Mouse (Mus musculus) frontal cortex, adult (tissue): Measurements from ENCODE around the gene Nup210.

Source experiments
- ATAC-seq: cut with Nextera tagmentation; 2 replicates; pipeline ENCODE4 v1.9.2; 2017; ENCODE audit warnings: mild to moderate bottlenecking, moderate library complexity, mixed read lengths; ENCODE audit not compliant: low TSS enrichment

Nup210 gene

DNA sequence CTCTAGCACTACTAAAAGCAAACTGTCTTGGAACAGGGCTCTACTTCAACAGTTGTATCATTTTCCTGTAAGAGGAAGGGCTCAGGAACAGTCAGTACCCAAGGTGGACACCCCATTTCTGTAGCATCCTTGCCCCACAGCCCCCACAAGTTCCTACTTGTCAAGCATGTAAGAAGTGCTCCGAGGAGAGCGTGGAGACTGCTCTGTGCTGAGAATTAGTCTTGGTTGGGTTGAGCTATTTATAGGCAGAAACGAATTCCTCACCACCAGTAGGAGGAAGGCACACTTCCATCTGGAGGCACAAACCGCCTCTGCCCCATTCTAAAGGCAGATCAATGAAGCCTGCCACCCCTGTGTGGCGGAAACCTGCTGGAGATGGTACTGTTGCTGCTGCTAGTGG, 75.3 kb downstream of the Nup210 start:
- peak; percentile 90 for ATAC-seq

DNA sequence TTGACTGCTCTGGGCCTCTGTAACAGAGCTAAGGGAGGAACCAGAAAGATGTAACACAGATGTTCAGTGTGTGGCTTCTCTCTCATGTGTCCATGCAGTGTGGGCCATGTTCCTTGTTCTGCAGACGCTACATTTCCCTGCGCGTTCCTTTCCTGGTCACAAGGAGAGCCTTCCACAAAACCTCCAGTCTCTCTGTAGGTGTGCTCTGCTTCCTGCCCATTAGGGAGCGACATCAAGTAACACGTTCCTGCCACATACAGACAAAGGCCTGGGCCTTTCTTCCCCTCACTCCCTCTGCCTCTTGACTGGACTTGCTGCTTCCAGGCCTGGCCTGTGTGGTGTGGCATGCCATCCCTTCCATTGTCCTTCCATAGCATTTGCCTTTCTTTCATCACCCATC, 88.4 kb downstream of the Nup210 start:
- ATAC-seq, result no peak

DNA sequence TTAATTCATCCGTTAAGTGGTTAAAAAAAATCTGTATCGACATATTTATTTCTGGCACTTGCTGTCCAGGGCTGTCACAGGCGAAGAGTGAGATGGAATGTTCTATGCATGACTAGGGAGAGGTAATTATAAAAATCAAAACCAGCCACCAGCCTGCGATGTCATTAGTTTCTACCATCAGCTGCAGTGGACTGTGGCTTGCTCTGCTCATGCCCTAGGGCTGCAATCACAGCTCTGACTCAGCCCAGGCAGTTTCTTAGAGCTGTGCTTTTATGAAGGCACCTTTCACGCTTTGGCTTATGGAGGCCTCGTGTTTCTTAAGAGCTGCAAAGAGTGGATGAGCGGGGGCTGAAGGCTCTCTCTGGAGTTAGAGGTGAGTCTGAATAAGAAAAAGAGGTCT, 95.8 kb downstream of the Nup210 start:
- ATAC-seq, result no peak

DNA sequence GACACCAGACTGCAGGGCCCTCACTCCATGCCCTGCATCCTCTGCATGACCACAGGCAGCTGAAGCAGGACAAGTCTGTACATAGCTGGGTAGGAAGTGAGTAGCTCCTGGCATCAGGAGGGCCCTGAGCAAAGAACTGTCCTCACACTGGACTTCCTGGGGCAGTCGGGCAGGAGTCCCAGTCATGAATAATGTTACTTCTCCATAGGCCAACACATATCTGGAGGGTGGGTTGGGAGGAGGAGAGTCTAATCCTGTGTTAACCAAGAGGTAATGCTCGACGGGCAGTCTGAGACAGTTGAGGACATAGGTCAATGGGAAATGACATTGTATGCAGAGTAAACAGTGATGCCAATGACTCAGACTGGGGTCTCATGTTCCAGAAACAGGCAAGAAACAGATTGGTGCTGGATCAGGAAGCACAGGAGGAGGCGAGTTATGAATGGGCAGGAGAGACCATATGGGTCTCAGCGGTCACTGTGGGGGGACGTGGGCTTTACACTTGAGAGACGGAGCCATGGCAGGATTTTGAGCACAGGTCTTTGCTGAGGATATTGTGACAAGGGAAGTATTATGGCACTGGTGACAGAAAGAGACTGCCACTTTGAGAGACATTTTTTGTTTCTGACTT, 99.9 kb downstream of the Nup210 start:
- ATAC-seq, result no peak

DNA sequence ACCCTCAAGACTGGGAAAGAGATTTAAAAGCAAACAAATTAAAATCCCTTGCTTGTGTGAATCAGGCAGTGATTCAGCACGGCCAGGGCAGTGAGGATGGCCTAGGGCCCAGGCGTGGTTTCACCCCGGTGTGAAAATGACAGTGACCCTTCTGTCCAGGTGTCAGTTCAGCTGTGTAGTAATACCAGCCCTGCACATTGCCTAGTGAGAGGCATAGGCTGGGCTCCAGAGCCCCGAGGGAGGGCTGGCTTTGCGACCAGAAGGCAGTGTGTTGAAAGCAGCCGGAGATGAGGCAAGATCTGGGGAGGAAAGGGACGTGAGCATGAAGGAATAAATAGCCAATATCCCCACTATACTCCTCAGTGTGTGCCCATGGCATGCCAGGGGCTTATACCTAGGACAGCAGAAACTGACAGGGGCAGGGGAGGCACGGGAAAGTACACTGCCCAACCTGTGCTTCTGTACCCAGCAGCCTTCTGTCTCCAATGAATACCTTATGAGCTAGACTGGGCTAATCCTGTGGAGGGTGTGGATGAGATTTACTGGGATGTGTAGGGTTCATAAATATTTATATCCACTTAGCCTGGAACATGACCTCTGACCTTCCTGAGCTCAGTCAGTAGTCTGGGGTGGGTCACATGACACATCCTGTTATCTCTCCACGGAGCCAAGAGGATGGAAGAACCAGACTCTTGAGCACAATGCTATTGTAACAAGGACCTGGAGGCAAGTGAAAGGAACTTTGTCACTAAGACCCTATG, 102.3 kb downstream of the Nup210 start:
- no peak for ATAC-seq

DNA sequence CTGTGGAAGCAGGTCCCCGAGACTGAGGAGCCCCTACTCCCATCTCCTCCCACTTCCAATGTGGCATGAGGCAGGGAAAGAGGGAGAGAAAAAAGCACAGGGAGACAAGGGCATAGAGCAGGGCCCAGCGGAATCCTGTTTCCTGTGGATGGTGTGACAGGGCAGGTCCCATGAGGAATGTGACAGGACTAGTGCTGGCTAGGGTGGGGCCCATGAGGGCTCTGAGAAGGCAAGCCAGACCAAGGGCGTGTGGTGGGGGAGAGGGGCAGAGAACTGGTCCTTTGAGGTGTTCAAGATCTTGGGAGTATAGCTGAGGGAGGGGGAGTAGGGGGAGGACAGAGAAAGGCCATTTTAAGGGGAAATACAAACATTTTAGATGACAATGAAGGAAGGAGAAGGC, 104.2 kb downstream of the Nup210 start:
- no peak for ATAC-seq

DNA sequence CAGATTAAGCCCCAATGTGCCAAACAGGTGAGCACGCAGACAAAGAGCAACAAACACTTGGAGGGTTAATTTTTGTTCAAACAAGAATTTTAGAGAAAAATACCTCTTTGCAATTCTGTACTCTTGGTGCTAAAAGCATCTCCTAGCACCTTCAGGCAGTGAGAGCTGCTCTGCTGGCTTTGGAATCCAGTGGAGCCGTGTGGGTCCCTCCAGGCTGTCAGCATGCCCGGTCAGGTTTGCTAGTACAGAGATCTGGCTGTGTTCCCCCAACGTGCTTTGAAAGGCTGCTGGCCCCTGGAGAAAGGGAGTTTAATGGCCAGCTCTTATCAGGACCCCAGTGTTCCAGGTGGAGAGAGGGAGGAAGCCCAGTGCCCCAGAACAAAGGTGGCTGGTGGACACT, 105.1 kb downstream of the Nup210 start:
- ATAC-seq, result peak; percentile 51

DNA sequence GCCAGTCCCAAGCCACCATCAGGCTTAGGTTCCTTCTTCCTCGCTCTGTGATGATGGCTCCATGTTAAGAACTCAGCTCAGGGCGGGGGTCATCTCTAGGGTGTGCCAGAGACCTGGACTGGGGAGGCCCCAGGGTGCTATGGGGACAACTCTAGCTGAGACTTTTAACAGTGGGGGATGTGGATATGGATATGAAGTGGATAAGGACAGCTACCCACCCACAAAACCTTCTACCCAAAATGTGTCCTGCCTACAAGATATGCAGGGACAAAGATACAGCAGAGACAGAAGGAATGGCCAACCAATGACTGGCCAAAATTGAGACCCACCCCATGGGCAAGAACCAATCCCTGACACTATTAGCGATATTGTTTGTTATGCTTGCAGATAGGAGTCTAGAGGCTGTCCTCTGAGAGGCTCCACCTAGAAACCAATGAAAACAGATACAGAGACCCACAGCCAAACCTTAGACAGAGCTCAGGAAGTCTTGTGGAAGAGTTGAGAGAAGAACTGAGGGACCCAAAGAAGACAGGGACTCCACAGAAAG, 108.3 kb downstream of the Nup210 start:
- ATAC-seq, result no peak

DNA sequence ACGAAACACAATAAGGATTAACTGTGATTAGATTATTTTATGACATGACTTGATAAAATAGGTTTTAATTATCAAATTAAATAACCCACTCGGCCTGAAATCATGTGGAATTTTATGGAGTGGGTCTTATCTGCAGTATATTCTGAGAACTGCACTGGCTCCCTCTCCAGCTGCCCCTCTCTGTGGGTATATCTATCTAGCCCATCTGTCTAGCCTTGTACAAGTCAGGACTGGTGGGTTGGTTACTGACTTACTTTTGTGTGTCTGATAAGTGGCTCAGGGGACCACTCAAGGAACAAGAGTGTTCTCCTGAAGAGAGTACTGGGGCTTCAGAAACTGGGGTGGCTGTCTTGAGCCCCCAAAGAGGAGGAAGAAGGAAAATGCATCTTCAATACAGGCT, 109.4 kb downstream of the Nup210 start:
- ATAC-seq, result no peak

DNA sequence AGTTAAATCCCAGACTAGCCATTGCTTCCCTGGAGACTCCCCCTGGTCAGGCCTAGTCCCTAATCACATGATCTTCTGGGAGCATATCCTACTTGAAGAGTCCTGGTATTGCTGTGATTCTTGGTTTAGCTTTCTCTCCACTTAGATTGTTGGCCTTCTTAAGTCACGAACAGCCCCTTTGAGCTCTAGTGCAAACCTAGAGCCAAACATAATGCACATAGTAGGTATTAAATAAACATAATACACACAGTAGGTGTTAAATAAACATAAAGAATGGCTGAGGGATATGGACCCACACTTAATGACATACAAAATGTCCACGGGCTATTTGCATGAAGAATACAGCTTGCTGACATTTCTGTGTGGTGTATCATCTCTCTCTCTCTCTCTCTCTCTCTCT, 112.5 kb downstream of the Nup210 start:
- ATAC-seq, result no peak

DNA sequence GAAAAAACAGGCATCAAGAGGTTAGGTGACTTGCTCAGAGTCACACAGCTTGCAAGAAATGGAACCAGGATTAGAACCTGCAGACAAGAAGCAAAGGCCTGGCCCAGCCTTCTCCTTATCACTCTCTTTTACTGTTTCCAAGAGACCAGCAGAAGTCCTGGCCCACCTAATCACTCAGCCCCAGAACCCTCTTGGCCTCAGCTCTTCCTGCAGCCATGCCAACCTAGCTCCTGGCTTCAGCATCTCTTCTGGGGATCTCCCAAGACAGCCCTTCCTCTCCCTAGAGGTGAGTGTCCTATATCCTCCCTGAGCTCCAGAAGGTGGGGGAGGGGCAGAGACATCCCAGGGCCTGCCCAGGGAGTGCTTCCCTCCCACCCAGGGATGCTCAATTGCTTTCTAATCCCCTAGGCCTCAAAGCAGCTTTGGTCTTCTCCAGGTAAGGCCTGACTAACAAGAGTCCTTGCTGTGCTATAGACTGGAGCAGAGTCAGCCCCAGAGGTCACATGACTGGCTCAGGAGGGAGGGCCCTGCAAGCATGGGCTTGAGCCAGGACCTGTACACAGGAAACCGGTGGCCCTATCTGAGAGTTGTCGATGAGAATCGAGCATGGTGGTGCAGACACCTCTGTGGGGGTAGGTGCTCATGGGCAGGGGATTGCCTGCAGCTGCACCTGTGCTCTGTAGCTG, 113.2 kb downstream of the Nup210 start:
- ATAC-seq, result no peak

DNA sequence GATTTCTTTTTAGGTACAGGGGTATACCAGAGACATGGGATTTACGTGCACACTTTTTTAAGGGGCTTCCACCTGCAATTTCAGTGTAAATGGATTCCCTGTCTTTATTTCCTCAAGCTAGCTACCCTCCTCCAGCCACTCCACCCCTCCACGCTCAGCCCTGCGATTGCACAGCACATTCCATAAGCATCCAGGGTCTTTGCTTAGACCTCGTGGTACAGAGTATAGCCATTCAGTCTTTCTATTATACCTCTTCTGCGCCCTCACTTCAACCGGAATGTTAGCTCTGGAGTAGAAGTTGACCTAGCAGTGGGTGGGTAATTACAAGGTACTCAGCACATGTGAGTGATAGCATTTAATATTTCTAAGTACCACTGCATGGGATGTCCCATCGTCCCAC, 115.1 kb downstream of the Nup210 start:
- no peak for ATAC-seq

DNA sequence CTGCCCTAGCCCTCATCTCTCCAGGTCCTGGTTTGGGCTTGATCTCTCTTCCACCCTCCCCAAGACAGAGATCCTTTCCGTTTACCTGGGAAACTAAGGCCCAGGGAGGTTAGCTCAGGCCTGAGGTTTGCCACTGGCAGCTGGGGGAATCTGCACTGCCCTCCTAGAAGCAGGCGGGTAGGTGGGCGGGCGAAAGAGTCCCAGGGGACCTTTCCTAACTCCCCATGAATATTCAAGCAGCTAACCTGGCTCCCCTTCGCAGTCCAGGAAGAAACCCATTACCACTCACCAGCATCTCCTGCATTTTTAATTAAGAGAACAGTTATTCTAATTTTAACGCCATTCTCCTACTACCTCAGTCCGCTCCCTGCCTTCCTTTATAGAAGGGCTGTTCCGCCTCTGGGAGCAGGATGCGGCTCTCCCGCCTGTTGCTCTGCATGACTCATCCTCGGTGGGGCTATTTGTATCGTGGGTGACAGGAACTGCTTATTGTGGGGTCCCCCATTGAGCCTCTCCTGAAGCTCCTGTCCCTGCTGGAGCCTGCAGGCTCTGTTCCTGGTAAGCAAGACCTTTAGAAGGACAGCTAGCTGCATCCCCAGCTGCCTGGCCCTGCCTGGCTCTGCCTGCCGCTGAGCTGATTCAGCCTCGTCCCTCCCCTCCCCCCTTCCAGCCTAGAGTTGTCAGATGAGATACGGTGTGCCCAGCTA, 115.7 kb downstream of the Nup210 start:
- peak; percentile 86 for ATAC-seq

DNA sequence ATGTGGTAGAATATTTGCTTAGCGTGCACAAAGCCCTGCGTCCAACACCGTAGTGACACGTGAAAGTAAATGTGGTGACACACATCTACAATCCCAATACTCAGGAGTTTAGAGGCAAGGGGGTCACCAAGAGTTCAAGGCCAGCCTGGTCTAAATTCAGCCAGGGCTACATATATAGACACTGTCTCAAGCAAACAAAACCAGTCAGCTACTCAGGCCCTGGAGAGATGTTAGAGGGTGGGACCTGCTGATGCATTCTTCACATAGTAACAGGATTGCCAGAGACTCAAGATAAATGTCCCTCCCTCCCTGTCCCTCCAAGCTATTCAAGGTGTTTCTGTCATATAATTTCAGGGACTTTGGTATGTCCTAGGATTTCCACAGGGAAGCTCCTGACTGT, 117.5 kb downstream of the Nup210 start:
- no peak for ATAC-seq

DNA sequence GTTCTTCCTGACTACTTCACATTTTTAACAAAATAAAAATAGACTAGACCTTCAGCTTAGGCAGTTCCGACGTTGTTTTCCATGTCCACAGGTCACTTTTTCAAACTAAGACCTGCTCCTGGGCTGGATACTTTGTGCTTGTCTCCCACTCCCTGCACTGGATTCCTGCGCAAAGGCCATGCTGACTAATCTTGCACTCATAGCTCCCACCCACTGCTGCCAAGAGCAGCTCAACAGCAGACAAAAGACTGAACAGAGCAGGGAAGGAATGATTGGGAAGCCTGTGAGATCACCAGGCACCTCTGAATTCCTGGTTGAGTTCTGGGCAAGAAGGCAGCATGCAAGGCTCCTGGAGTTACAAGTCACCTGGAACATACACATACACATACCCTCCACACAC, 119.6 kb downstream of the Nup210 start:
- ATAC-seq, result no peak

DNA sequence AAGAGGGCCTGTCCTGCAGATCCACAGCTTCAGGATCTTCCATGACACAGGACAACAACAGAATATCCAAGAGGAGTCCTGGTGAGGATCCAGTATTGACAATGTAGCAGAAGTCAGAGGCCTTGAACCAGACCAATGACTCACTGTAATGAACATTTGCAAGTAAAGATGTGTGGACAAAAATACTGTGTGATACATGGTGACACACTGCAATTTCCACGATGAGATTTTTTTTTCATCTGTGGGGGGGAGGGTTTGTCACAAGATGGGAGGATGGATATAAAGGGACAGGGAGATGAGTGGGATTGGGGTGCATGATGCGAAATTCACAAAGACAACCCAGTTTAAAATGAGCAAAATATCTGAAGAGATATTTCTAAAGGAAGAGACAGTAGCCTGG, 120.4 kb downstream of the Nup210 start:
- ATAC-seq, result no peak

DNA sequence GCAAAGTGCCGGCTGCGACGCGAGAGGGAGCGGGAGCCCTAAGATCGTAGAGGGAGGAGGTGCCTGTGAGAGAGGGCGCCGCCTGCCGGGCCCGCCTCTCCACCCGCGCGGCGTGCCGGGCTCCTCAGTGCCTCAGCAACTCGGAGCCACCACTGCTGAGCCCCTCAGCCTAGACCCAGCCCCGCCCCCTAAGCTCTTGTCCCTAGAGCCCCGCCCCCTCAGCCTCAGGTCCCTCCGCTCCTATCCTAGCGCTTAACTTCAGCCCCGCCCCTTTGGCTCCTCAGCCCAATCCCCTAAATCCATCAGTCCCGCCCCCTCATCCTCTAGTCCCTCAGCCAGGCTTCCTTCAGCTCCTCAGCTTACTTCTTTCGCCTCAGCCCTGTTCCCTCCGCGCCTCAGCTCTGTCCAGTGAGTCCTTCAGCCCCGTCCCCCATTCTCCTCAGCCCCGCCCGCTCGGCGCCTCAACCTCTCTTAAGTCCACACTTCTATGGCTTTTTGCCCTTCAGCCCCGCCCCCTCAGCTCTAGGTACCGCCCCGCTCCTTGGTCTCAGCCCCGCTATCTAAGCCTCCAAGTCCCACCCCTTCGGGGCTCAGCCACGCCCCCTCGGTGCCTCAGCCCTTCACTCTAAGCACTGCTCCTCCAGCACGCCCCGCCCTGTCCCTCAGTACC, 127.8 kb downstream of the Nup210 start, which contains the start of gene Iqsec1:
Gene Iqsec1 (minus strand): TSS at position 38 of the 670 bp plus-strand sequence.
- ATAC-seq, result peak; percentile 69

DNA sequence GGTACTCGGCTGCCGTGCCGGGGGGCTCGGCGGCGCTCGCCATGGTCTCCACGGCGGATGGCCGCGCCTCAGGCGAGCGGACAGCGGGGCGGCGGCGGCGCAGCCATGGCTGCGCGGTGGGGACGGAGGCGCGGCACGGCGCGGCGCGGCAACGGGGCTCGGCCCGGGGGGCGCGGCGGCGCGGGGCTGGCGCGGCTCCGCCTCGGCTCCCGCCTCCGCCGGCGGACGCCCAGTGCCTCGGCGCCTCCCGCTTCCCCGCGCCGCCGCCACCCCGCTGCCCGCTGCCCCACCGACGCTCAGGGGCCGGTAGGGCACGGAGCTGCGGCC, 128.4 kb downstream of the Nup210 start:
- ATAC-seq, result peak; percentile 17

DNA sequence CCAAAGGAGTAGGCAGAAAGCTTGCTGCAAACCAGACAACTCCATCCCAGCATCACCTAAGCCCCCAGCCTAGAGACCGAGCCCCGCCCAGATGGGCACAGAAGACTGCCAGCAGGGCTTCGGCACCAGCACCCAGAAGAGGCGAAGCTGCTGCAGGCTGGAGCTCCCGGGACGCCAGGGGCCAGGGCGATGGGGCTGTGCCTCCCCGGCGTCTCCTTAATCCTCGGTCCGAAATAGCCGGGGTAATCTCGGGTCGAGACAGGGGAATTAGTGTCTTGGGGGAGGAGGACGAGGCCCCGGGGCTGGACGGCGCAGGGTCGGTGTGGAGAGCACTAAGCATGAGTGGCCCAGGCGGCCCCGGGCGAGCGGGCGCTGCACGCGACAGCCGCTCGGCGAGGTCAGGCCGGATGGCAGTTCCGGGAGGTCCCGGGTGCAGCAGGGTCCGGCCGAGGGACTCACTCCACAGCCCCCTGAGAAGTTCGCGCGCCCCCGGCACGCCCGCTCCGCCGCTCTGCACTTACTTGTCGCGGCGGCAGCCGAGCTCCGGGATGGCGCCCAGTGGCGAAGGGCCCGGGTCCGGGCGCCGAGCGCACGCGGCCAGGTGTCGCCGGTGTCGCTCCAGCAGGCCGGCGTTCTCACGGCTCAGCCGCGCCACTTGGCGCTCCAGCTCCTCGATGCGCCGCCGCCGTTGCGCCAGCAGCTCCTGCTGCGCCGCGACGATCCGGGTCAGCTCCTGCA, 128.9 kb downstream of the Nup210 start:
- peak; percentile 5; the same call in 1 of the 2 replicates for ATAC-seq

DNA sequence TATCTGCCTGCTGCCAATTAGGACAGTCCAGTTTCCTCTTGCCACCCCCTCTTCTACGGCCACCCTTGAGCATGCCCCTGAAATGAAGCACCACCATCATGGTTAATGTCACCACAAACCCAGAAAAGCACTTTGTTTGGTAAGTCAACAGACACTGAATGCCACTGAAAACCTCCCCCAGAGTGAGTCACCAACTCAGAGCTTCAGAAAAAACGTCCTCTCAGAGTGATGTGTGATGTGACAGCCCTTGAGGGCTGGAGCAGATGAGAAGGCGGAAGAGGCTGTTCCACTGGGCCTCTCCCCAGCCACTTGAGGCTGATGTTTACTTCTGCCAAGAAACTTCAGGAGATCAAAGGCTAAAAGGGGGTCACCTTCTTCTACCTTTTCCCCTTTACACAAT, 132.5 kb downstream of the Nup210 start:
- ATAC-seq, result peak; percentile 31; the same call in 1 of the 2 replicates

DNA sequence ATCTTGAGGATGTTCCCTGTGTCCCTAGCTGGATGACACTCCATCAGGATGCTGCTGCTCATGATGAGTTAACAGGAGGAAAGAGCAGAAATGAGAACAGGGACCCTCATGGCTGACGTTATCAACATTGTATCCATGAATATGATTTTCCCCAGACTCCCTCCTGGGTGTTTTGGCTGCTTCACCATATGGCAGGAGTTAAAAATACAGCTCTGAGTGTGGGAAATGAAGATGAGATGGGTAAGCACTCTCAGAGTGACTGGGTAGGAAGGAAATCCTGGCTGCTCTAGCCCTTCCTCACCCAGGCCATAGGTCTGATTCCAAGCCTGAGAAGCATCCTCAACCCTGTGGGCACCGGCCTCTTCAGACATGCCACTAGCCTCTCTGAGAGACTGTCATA, 142.3 kb downstream of the Nup210 start:
- ATAC-seq, result peak; percentile 87
